Mouse (Mus musculus) heart, embryonic 15.5 days (tissue): ENCODE measurements around the gene Ehd3. TPM values are rescaled to one million over a fixed set of nuclear protein-coding genes. Genes with fewer than 3 reads are reported as not detected.

Experiments
- ATAC-seq: fragments of 200-750 bp; cut with Nextera tagmentation; replicated peaks from 2 replicates; pipeline ENCODE4 v1.8.0; 2017; ENCODE audit warnings: low read depth, moderate TSS enrichment; ENCODE audit not compliant: insufficient number of reproducible peaks, insufficient read depth, low FRiP score
- H3K27ac ChIP-seq: fragments of 300-500 bp; sonication (generic); 2 replicates; pipeline ENCODE4 v1.5.1; 2015; ENCODE audit warnings: mild to moderate bottlenecking, inconsistent platforms
- H3K27me3 ChIP-seq: fragments of 300-500 bp; sonication (generic); 2 replicates; pipeline ENCODE4 v1.6.1; 2015; ENCODE audit warnings: inconsistent platforms
- H3K36me3 ChIP-seq: fragments of 300-500 bp; sonication (generic); 2 replicates; pipeline ENCODE4 v1.6.1; 2015; ENCODE audit warnings: mild to moderate bottlenecking, inconsistent platforms
- H3K4me1 ChIP-seq: fragments of 300-500 bp; sonication (generic); replicated peaks from 2 replicates; pipeline ENCODE4 v1.6.1; 2015; ENCODE audit warnings: inconsistent platforms
- H3K4me2 ChIP-seq: fragments of 300-500 bp; sonication (generic); 2 replicates; pipeline ENCODE4 v1.6.1; 2015; ENCODE audit warnings: inconsistent platforms, mild to moderate bottlenecking, moderate library complexity
- H3K4me3 ChIP-seq: fragments of 300-500 bp; sonication (generic); 2 replicates; pipeline ENCODE4 v1.5.1; 2015; ENCODE audit warnings: mild to moderate bottlenecking, inconsistent platforms
- H3K9ac ChIP-seq: fragments of 300-500 bp; sonication (generic); 2 replicates; pipeline ENCODE4 v1.6.1; 2015; ENCODE audit warnings: mild to moderate bottlenecking, inconsistent platforms
- H3K9me3 ChIP-seq: fragments of 300-500 bp; sonication (generic); replicated peaks from 2 replicates; pipeline ENCODE4 v1.6.1; 2016; ENCODE audit warnings: inconsistent platforms
- WGBS: fragments of 180-500 bp; shearing (Covaris S2); methylation state at CpG from one replicate; pipeline ENCODE4 v1.1.7; 2015; ENCODE audit warnings: mixed read lengths; 5-methylcytosine and 5-hydroxymethylcytosine counted together
- polyA plus RNA-seq: library from polyadenylated mRNA; unstranded; fragments of >200 nt; fragmentation: Nextera tagmentation; extraction: Ambion mirVana; gene quantifications from 2 replicates; pipeline ENCODE4 v1.2.1, GENCODE M21; 2015

The Ehd3 gene
- polyA plus RNA-seq, 1 experiment from 2014 or later: 2.6 TPM

- Histone ChIP-seq H3K36me3 (no peaks in the 10 kb centered on the region), H3K27ac (no peak overlapping the region), H3K9me3 (no peaks in the 10 kb centered on the region; the same call in 1 of the 2 replicates), H3K4me3 (no peak overlapping the region), H3K9ac (no peak overlapping the region), H3K4me1 (peaks cover 9% of the 10 kb centered on the region), H3K4me2 (no peak overlapping the region), H3K27me3 (no peaks in the 10 kb centered on the region)
- ATAC-seq: no peak
- WGBS: 68% methylated on average over 4 of the region's 4 CpGs
Observed at GRCm38 (mm10) chr17:73853717-73854116, 49.8 kb downstream of the Ehd3 start.

- Histone ChIP-seq H3K4me1 (no peaks in the 10 kb centered on the region), H3K9ac (no peak overlapping the region), H3K36me3 (no peaks in the 10 kb centered on the region), H3K4me2 (no peak overlapping the region), H3K4me3 (no peak overlapping the region), H3K27me3 (no peaks in the 10 kb centered on the region), H3K27ac (no peak overlapping the region), H3K9me3 (no peaks in the 10 kb centered on the region)
- WGBS: 86% methylated on average over 9 of the region's 9 CpGs
- no peak for ATAC-seq
Observed at GRCm38 (mm10) chr17:73869008-73869685, 65.2 kb downstream of the Ehd3 start.

- 83% methylated on average over 14 of the region's 14 CpGs for WGBS
- no peaks in the 10 kb centered on the region for H3K9me3 ChIP-seq
- ATAC-seq: no peak
- no peak overlapping the region for H3K4me2 ChIP-seq
- H3K4me3 ChIP-seq: no peak overlapping the region
- no peaks in the 10 kb centered on the region for H3K36me3 ChIP-seq
- no peak overlapping the region for H3K9ac ChIP-seq
- no peaks in the 10 kb centered on the region for H3K4me1 ChIP-seq
- H3K27me3 ChIP-seq: no peaks in the 10 kb centered on the region
- H3K27ac ChIP-seq: no peak overlapping the region
Observed at GRCm38 (mm10) chr17:73870956-73871605, 67.1 kb downstream of the Ehd3 start.

- 77% methylated on average over 4 of the region's 4 CpGs for WGBS
- H3K4me1 ChIP-seq: no peaks in the 10 kb centered on the region
- H3K4me3 ChIP-seq: no peak overlapping the region
- no peak overlapping the region for H3K27ac ChIP-seq
- no peaks in the 10 kb centered on the region for H3K36me3 ChIP-seq
- no peaks in the 10 kb centered on the region for H3K27me3 ChIP-seq
- H3K9ac ChIP-seq: no peak overlapping the region
- ATAC-seq: no peak
- H3K4me2 ChIP-seq: no peak overlapping the region
- H3K9me3 ChIP-seq: no peaks in the 10 kb centered on the region
Observed at GRCm38 (mm10) chr17:73875268-73875667, 71.3 kb downstream of the Ehd3 start.

- Histone ChIP-seq H3K4me3 (no peak overlapping the region), H3K9me3 (no peaks in the 10 kb centered on the region), H3K36me3 (no peaks in the 10 kb centered on the region), H3K27ac (no peak overlapping the region), H3K27me3 (no peaks in the 10 kb centered on the region), H3K9ac (no peak overlapping the region), H3K4me1 (no peaks in the 10 kb centered on the region), H3K4me2 (no peak overlapping the region)
- ATAC-seq: no peak
- 67% methylated on average over 7 of the region's 7 CpGs for WGBS
Observed at GRCm38 (mm10) chr17:73875674-73876073, 71.7 kb downstream of the Ehd3 start.

GRCm38 (mm10) chr17:73879262-73879916, 75.5 kb downstream of the Ehd3 start:
- Histone ChIP-seq H3K27me3 (no peaks in the 10 kb centered on the region), H3K36me3 (no peaks in the 10 kb centered on the region), H3K9me3 (no peaks in the 10 kb centered on the region), H3K4me3 (no peak overlapping the region), H3K27ac (no peak overlapping the region), H3K9ac (no peak overlapping the region), H3K4me1 (peaks cover 11% of the 10 kb centered on the region), H3K4me2 (no peak overlapping the region)
- 81% methylated on average over 10 of the region's 10 CpGs for WGBS
- ATAC-seq: no peak

- H3K36me3 ChIP-seq: no peaks in the 10 kb centered on the region
- H3K9ac ChIP-seq: no peak overlapping the region
- no peaks in the 10 kb centered on the region for H3K9me3 ChIP-seq
- no peak overlapping the region for H3K4me2 ChIP-seq
- H3K4me1 ChIP-seq: peaks cover 11% of the 10 kb centered on the region
- no peak overlapping the region for H3K27ac ChIP-seq
- ATAC-seq: no peak
- no peaks in the 10 kb centered on the region for H3K27me3 ChIP-seq
- no peak overlapping the region for H3K4me3 ChIP-seq
- WGBS: 89% methylated on average over 6 of the region's 6 CpGs
Observed at GRCm38 (mm10) chr17:73880286-73880685, 76.4 kb downstream of the Ehd3 start.

- no peak overlapping the region for H3K9ac ChIP-seq
Observed at GRCm38 (mm10) chr17:73881295-73881694, 77.4 kb downstream of the Ehd3 start.

More at GRCm38 (mm10) chr17:73881295-73881694, 77.4 kb downstream of the Ehd3 start:
- no peaks in the 10 kb centered on the region for H3K36me3 ChIP-seq
- H3K27ac ChIP-seq: no peak overlapping the region
- 10% methylated on average over 6 of the region's 6 CpGs for WGBS
- no peaks in the 10 kb centered on the region for H3K9me3 ChIP-seq
- no peak overlapping the region for H3K4me3 ChIP-seq
- peaks cover 11% of the 10 kb centered on the region for H3K4me1 ChIP-seq
- no peak for ATAC-seq
- H3K27me3 ChIP-seq: no peaks in the 10 kb centered on the region
- H3K4me2 ChIP-seq: no peak overlapping the region

Other genes starting within 250 kb of the Ehd3 start
- 0.53 and 0.63 TPM in 2 replicates for gene Galnt14, start 93.7 kb upstream of the Ehd3 start, polyA plus RNA-seq
- 2.0 TPM in 2 replicates for gene Xdh, start 146.1 kb downstream of the Ehd3 start, polyA plus RNA-seq
- not detected in 2 replicates for gene Srd5a2, start 243.8 kb downstream of the Ehd3 start, polyA plus RNA-seq